Mouse (Mus musculus) heart, adult 2 months (tissue): ENCODE measurements around the gene BC051019.
A peak's percentile ranks its signal among the peaks of the same experiment; 100 is the strongest.

Experiments used
- CTCF ChIP-seq: fragments of 200-600 bp; IDR thresholded peaks from 2 replicates; pipeline ENCODE4 v1.8.1; 2022; ENCODE audit warnings: antibody characterized with exemption, mild to moderate bottlenecking, moderate library complexity
- POLR2A ChIP-seq: fragments of 200-500 bp; IDR thresholded peaks from 2 replicates; pipeline ENCODE4 v1.6.1; 2011; ENCODE audit warnings: mild to moderate bottlenecking, low read depth, low read length, control low read depth; ENCODE audit not compliant: insufficient read depth

DNA sequence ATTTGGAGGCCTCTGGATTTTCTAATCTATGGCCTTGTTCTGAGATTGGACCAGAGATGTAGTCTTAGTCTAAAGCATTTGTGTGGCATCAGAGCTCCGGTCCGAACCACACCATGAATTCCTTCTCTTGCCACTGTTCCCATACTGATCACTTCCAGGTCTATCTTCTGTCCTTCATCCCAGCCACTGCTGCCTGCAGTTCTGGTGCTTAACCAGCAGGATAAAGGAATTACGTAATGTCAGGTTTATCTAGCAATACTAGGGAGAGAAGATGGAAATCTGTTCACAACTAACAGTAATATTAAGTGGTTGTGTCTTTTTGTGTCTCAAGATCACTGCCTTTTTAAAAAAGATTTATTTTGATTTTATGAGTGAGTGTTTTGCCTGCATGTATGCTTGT is 33.5 kb downstream of the BC051019 start:
- peak; percentile 49 for TF ChIP-seq CTCF
- no peak for TF ChIP-seq POLR2A
